Mouse (Mus musculus) embryonic facial prominence, embryonic 11.5 days (tissue): Measurements from ENCODE around the gene Wasf2. TPM values are rescaled to one million over a fixed set of nuclear protein-coding genes. Genes with fewer than 3 reads are reported as not detected.

Source experiments
- ATAC-seq: fragments of 200-750 bp; cut with Nextera tagmentation; replicated peaks from 2 replicates; pipeline ENCODE4 v1.8.0; 2017; ENCODE audit warnings: low read depth; ENCODE audit not compliant: insufficient number of reproducible peaks, low FRiP score, low TSS enrichment
- DNase-seq: peaks from one replicate; pipeline ENCODE4 v3.0.0-alpha.2; 2015; ENCODE audit warnings: low spot score
- H3K27ac ChIP-seq: fragments of 300-500 bp; sonication (generic); replicated peaks from 2 replicates; pipeline ENCODE4 v1.5.1; 2014; ENCODE audit warnings: mild to moderate bottlenecking, low read depth, low read length, control low read depth
- H3K27me3 ChIP-seq: fragments of 300-500 bp; sonication (generic); 2 replicates; pipeline ENCODE4 v1.6.1; 2014; ENCODE audit warnings: mild to moderate bottlenecking, low read length, moderate library complexity, mixed read lengths; ENCODE audit not compliant: control insufficient read depth, insufficient read depth
- H3K36me3 ChIP-seq: fragments of 300-500 bp; sonication (generic); replicated peaks from 2 replicates; pipeline ENCODE4 v1.6.1; 2014; ENCODE audit warnings: low read depth, mild to moderate bottlenecking, low read length, moderate library complexity, mixed read lengths; ENCODE audit not compliant: control insufficient read depth, insufficient read depth
- H3K4me1 ChIP-seq: fragments of 300-500 bp; sonication (generic); 2 replicates; pipeline ENCODE4 v1.6.1; 2014; ENCODE audit warnings: low read length, mixed read lengths; ENCODE audit not compliant: control insufficient read depth, insufficient read depth
- H3K4me2 ChIP-seq: fragments of 300-500 bp; sonication (generic); 2 replicates; pipeline ENCODE4 v1.6.1; 2014; ENCODE audit warnings: low read depth, mild to moderate bottlenecking, control low read depth, low read length, moderate library complexity
- H3K4me3 ChIP-seq: fragments of 300-500 bp; sonication (generic); 2 replicates; pipeline ENCODE4 v1.5.1; 2014; ENCODE audit warnings: low read depth, low read length, control low read depth
- H3K9ac ChIP-seq: fragments of 300-500 bp; sonication (generic); replicated peaks from 2 replicates; pipeline ENCODE4 v1.6.1; 2014; ENCODE audit warnings: mild to moderate bottlenecking, control low read depth, low read length
- H3K9me3 ChIP-seq: fragments of 300-500 bp; sonication (generic); replicated peaks from 2 replicates; pipeline ENCODE4 v1.6.1; 2016; ENCODE audit warnings: mild to moderate bottlenecking, low read length, inconsistent platforms, mixed read lengths; ENCODE audit not compliant: control insufficient read depth
- WGBS: fragments of 180-500 bp; shearing (Covaris S2); extraction: QIAGEN DNeasy Blood & Tissue Kit; methylation state at CpG from one replicate; pipeline ENCODE4 v1.1.7; 2014; 5-methylcytosine and 5-hydroxymethylcytosine counted together
- microRNA-seq: library from miRNA; unstranded; fragments of <30 nt; microRNA quantifications from one replicate; pipeline ENCODE4, GENCODE M21; 2016; ENCODE audit warnings: borderline number of aligned reads
- polyA plus RNA-seq: library from polyadenylated mRNA; unstranded; fragments of >200 nt; fragmentation: Nextera tagmentation; extraction: Ambion mirVana; gene quantifications from 2 replicates; pipeline ENCODE4 v1.2.1, GENCODE M21; 2014

Wasf2 gene
- polyA plus RNA-seq, 1 experiment from 2014 or later, result 75.9 TPM

- no peak for ATAC-seq
- DNase-seq, result no peak
- H3K4me3 ChIP-seq, result no peak overlapping the region; the same call in 1 of the 2 replicates
- H3K4me2 ChIP-seq, result peak overlapping the region; percentile 94; the same call in 1 of the 2 replicates
- H3K36me3 ChIP-seq, result no peaks in the 10 kb centered on the region
- H3K27ac ChIP-seq, result no peak overlapping the region
- H3K27me3 ChIP-seq, result peaks cover 10% of the 10 kb centered on the region
- peaks cover 3% of the 10 kb centered on the region for H3K4me1 ChIP-seq
- H3K9ac ChIP-seq, result no peak overlapping the region
- WGBS, result 30% methylated on average over 11 of the region's 11 CpGs
- H3K9me3 ChIP-seq, result no peaks in the 10 kb centered on the region
These were observed 111.6 kb downstream of the Wasf2 start for GRCm38 (mm10) chr4:133241910-133242309.

- Histone ChIP-seq H3K4me1 (peaks cover 3% of the 10 kb centered on the region), H3K9me3 (no peaks in the 10 kb centered on the region), H3K4me2 (no peak overlapping the region), H3K27ac (no peak overlapping the region), H3K27me3 (peaks cover 15% of the 10 kb centered on the region), H3K36me3 (no peaks in the 10 kb centered on the region), H3K4me3 (no peak overlapping the region), H3K9ac (no peak overlapping the region)
- WGBS, result 54% methylated on average over 9 of the region's 9 CpGs
- DNase-seq, result no peak
- ATAC-seq, result no peak
These were observed 112.4 kb downstream of the Wasf2 start for GRCm38 (mm10) chr4:133242710-133243109.

- Histone ChIP-seq H3K27ac (no peak overlapping the region), H3K9ac (no peak overlapping the region), H3K4me2 (no peak overlapping the region), H3K4me1 (peaks cover 3% of the 10 kb centered on the region), H3K27me3 (peaks cover 19% of the 10 kb centered on the region), H3K4me3 (no peak overlapping the region), H3K9me3 (no peaks in the 10 kb centered on the region), H3K36me3 (no peaks in the 10 kb centered on the region)
- no peak for DNase-seq
- WGBS, result 41% methylated on average over 11 of the region's 13 CpGs
- ATAC-seq, result no peak
These were observed 113.2 kb downstream of the Wasf2 start for GRCm38 (mm10) chr4:133243538-133243937.

- Histone ChIP-seq H3K27me3 (peaks cover 19% of the 10 kb centered on the region), H3K4me3 (no peak overlapping the region), H3K36me3 (no peaks in the 10 kb centered on the region), H3K9me3 (no peaks in the 10 kb centered on the region), H3K9ac (no peak overlapping the region), H3K27ac (no peak overlapping the region), H3K4me1 (peaks cover 3% of the 10 kb centered on the region), H3K4me2 (no peak overlapping the region)
- DNase-seq, result no peak
- ATAC-seq, result no peak
- WGBS, result 81% methylated on average over 1 of the region's 1 CpGs
These were observed 114.0 kb downstream of the Wasf2 start for GRCm38 (mm10) chr4:133244289-133244688.

GRCm38 (mm10) chr4:133247072-133247471 lies 116.8 kb downstream of the Wasf2 start:
- ATAC-seq, result no peak
- WGBS, result 28% methylated on average over 15 of the region's 15 CpGs
- H3K27me3 ChIP-seq, result peaks cover 36% of the 10 kb centered on the region

GRCm38 (mm10) chr4:133247806-133248449 lies 117.6 kb downstream of the Wasf2 start:
- Histone ChIP-seq H3K27me3 (peaks cover 39% of the 10 kb centered on the region), H3K9me3 (no peaks in the 10 kb centered on the region), H3K4me2 (no peak overlapping the region), H3K9ac (no peak overlapping the region), H3K4me3 (no peak overlapping the region), H3K36me3 (no peaks in the 10 kb centered on the region), H3K27ac (no peak overlapping the region), H3K4me1 (no peaks in the 10 kb centered on the region; the same call in 1 of the 2 replicates)
- DNase-seq (no peak), ATAC-seq (no peak)
- 76% methylated on average over 13 of the region's 13 CpGs for WGBS

More at GRCm38 (mm10) chr4:133247072-133247471, 116.8 kb downstream of the Wasf2 start:
- no peaks in the 10 kb centered on the region for H3K36me3 ChIP-seq
- no peak for DNase-seq
- H3K4me2 ChIP-seq, result no peak overlapping the region
- H3K4me1 ChIP-seq, result no peaks in the 10 kb centered on the region; the same call in 1 of the 2 replicates
- no peaks in the 10 kb centered on the region for H3K9me3 ChIP-seq
- H3K9ac ChIP-seq, result no peak overlapping the region
- H3K4me3 ChIP-seq, result no peak overlapping the region
- no peak overlapping the region for H3K27ac ChIP-seq

Small RNA genes within 50 kb of the gene (microRNA-seq; reads per million reads assigned to microRNA genes)
- gene Mir7017, result not detected

Other genes with a start within 250 kb of the Wasf2 start
- gene Stx12, start 246.0 kb upstream of the Wasf2 start, polyA plus RNA-seq, result 82.1 and 84.8 TPM in 2 replicates
- gene Fam76a, start 207.9 kb upstream of the Wasf2 start, polyA plus RNA-seq, result 26.3 and 36.6 TPM in 2 replicates
- gene Fgr, start 156.4 kb upstream of the Wasf2 start, polyA plus RNA-seq, result 0.08 and 0.20 TPM in 2 replicates
- gene Ahdc1, start 119.2 kb upstream of the Wasf2 start, polyA plus RNA-seq, result 6.6 and 7.7 TPM in 2 replicates
- gene Cd164l2, start 81.6 kb downstream of the Wasf2 start, polyA plus RNA-seq, result 1.1 and 2.0 TPM in 2 replicates
- 0.18 and 0.48 TPM in 2 replicates for gene Gpr3, start 82.0 kb downstream of the Wasf2 start, polyA plus RNA-seq
- gene Map3k6, start 110.3 kb downstream of the Wasf2 start, polyA plus RNA-seq, result 1.8 and 1.9 TPM in 2 replicates
- 1.1 and 1.2 TPM in 2 replicates for gene Sytl1, start 132.6 kb downstream of the Wasf2 start, polyA plus RNA-seq
- 82.0 and 87.9 TPM in 2 replicates for gene Tmem222, start 147.3 kb downstream of the Wasf2 start, polyA plus RNA-seq
- 16.7 and 18.7 TPM in 2 replicates for gene Wdtc1, start 223.0 kb downstream of the Wasf2 start, polyA plus RNA-seq
- 4.7 and 5.6 TPM in 2 replicates for gene Slc9a1, start 239.2 kb downstream of the Wasf2 start, polyA plus RNA-seq